Mouse (Mus musculus): ENCODE data around the gene Sorbs2. TPM values are rescaled to one million over a fixed set of nuclear protein-coding genes. Genes with fewer than 3 reads are reported as not detected.

The Sorbs2 gene
- polyA plus RNA-seq, 1 experiment from 2014 or later = 13.3 TPM

- TF ChIP-seq CTCF (IDR thresholded peaks at IDR 0.05; ENCODE audit: low read depth) (no peak), EP300 (IDR thresholded peaks at IDR 0.05; ENCODE audit: low read depth) (no peak)
- no peak overlapping the region for H3K9ac ChIP-seq (replicated peaks)
- H3K36me3 ChIP-seq (replicated peaks; ENCODE audit: insufficient read depth, low read length) = no peaks in the 10 kb centered on the region
- H3K4me3 ChIP-seq (ENCODE audit: low read depth, low read length) = no peak overlapping the region
- H3K4me1 ChIP-seq (ENCODE audit: insufficient read depth) = no peaks in the 10 kb centered on the region
- WGBS (ENCODE audit: insufficient replicate concordance) = 79% methylated on average over 7 of the region's 7 CpGs
- ATAC-seq (no peak), DNase-seq (no peak)
- H3K27me3 ChIP-seq (ENCODE audit: insufficient read depth, low read length) = no peaks in the 10 kb centered on the region
- H3K4me2 ChIP-seq (ENCODE audit: low read depth, low read length) = no peak overlapping the region
- no peak overlapping the region for H3K27ac ChIP-seq (ENCODE audit: low read depth)
- no peaks in the 10 kb centered on the region for H3K9me3 ChIP-seq (ENCODE audit: low read length)
These were observed 222.3 kb downstream of the Sorbs2 start for GRCm38 (mm10) chr8:45729850-45730382.

DNA sequence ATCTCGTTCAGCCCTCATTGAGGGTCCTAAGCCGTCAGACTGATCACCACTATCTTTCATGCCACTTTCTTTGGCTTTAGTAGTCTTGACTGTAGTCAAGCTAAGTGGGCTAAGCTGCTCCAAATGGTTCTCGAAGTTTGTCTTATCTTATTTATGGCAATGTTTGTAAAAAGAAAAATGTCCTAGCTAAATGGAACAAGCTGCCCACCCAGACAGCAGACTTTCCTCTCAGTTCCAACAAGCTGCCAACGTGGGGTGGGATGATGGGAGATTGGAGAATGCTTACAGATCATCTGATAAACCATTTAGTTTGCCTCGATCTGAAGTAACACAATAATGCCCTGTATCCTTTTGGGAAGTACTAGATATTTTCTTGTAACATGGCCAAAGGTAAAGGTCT, 223.2 kb downstream of the Sorbs2 start:
- Histone ChIP-seq H3K27ac (ENCODE audit: low read depth) (no peak overlapping the region), H3K9ac (replicated peaks) (no peak overlapping the region), H3K4me1 (ENCODE audit: insufficient read depth) (no peaks in the 10 kb centered on the region), H3K36me3 (replicated peaks; ENCODE audit: insufficient read depth, low read length) (no peaks in the 10 kb centered on the region), H3K4me3 (ENCODE audit: low read depth, low read length) (no peak overlapping the region), H3K9me3 (ENCODE audit: low read length) (no peaks in the 10 kb centered on the region), H3K4me2 (ENCODE audit: low read depth, low read length) (no peak overlapping the region), H3K27me3 (ENCODE audit: insufficient read depth, low read length) (no peaks in the 10 kb centered on the region)
- ATAC-seq = no peak
- no peak for DNase-seq
- WGBS (ENCODE audit: insufficient replicate concordance) = 65% methylated on average over 5 of the region's 5 CpGs
- TF ChIP-seq CTCF (IDR thresholded peaks at IDR 0.05; ENCODE audit: low read depth) = no peak
- no peak for TF ChIP-seq EP300 (IDR thresholded peaks at IDR 0.05; ENCODE audit: low read depth)

DNA sequence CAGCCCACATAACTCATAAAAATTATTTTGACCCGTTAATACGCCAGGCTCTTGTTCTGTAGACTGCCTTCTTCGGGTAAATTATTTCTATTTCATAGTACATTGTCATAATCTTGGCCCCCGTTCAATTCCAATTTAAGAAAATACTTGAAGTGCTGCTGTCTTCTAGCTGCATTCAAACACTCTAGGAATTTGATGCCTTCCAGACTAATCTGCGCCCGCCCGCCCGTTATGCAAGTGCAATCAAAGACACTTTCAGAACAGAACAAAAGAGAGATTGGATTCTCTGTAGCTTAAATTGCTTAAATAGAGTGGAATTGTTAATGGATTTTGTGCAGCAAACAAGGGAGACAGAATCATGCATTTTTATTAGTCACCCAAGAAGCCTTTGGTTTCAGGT, 226.5 kb downstream of the Sorbs2 start:
- H3K4me2 ChIP-seq (ENCODE audit: low read depth, low read length) = no peak overlapping the region
- 83% methylated on average over 8 of the region's 8 CpGs for WGBS (ENCODE audit: insufficient replicate concordance)

DNA sequence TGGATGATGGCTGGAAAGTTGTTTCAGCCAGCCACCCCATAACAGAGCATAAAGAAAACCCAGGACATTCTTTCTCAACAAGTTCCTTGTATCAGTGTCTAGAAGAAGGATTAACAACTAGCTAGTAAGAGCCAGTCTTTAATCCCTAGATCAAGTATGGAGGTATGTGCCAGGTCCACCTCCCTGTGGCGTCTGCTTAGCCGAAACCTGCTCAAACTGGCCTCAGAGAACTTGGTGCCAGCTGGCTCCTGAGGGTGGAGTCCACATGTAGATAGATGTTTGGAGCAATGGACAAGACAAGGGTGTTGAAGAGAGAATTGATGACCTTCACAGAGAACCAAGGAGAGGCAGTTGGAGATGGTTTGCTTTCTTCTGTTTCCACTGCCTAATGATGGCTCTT, 229.7 kb downstream of the Sorbs2 start:
- WGBS (ENCODE audit: insufficient replicate concordance) = 78% methylated on average over 2 of the region's 2 CpGs
- TF ChIP-seq CTCF (IDR thresholded peaks at IDR 0.05; ENCODE audit: low read depth) = no peak
- H3K27ac ChIP-seq (ENCODE audit: low read depth) = no peak overlapping the region
- H3K9me3 ChIP-seq (ENCODE audit: low read length) = no peaks in the 10 kb centered on the region
- no peak for ATAC-seq
- H3K4me2 ChIP-seq (ENCODE audit: low read depth, low read length) = no peak overlapping the region
- no peak overlapping the region for H3K4me3 ChIP-seq (ENCODE audit: low read depth, low read length)
- no peaks in the 10 kb centered on the region for H3K27me3 ChIP-seq (ENCODE audit: insufficient read depth, low read length)
- H3K9ac ChIP-seq (replicated peaks) = no peak overlapping the region
- DNase-seq = no peak
- no peaks in the 10 kb centered on the region for H3K36me3 ChIP-seq (replicated peaks; ENCODE audit: insufficient read depth, low read length)
- H3K4me1 ChIP-seq (ENCODE audit: insufficient read depth) = no peaks in the 10 kb centered on the region

More for the DNA sequence above, 226.5 kb downstream of the Sorbs2 start:
- H3K9ac ChIP-seq (replicated peaks) = no peak overlapping the region
- no peak overlapping the region for H3K27ac ChIP-seq (ENCODE audit: low read depth)
- H3K4me1 ChIP-seq (ENCODE audit: insufficient read depth) = no peaks in the 10 kb centered on the region
- H3K27me3 ChIP-seq (ENCODE audit: insufficient read depth, low read length) = no peaks in the 10 kb centered on the region
- ATAC-seq (no peak), DNase-seq (no peak)
- H3K36me3 ChIP-seq (replicated peaks; ENCODE audit: insufficient read depth, low read length) = no peaks in the 10 kb centered on the region
- no peaks in the 10 kb centered on the region for H3K9me3 ChIP-seq (ENCODE audit: low read length)
- TF ChIP-seq EP300 (IDR thresholded peaks at IDR 0.05; ENCODE audit: low read depth) = no peak
- TF ChIP-seq CTCF (IDR thresholded peaks at IDR 0.05; ENCODE audit: low read depth) = no peak
- H3K4me3 ChIP-seq (ENCODE audit: low read depth, low read length) = no peak overlapping the region

DNA sequence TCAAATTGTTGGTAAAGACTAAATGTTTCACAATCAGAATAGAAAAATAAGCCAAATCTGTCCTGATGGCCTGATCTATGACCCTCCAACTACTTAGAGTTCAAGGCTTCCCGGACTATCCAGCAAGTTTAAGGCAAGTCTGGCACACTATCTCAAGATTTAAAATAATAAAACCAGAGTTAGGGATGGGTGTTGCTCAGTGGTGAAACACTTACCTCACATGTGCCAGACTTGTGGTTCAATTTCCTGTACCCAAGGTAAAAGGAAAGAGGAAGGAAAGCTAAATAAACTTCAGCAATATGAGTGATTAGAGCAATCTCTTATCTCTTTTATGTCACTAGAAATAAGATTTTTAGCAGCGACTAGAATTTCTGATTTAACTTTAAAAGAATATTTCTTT, 235.7 kb downstream of the Sorbs2 start:
- Histone ChIP-seq H3K27me3 (ENCODE audit: insufficient read depth, low read length) (no peaks in the 10 kb centered on the region), H3K36me3 (replicated peaks; ENCODE audit: insufficient read depth, low read length) (no peaks in the 10 kb centered on the region), H3K27ac (ENCODE audit: low read depth) (no peak overlapping the region), H3K4me1 (ENCODE audit: insufficient read depth) (no peaks in the 10 kb centered on the region), H3K4me3 (ENCODE audit: low read depth, low read length) (no peak overlapping the region), H3K9me3 (ENCODE audit: low read length) (no peaks in the 10 kb centered on the region), H3K9ac (replicated peaks) (no peak overlapping the region), H3K4me2 (ENCODE audit: low read depth, low read length) (no peak overlapping the region)
- ATAC-seq (no peak), DNase-seq (no peak)
- TF ChIP-seq EP300 (IDR thresholded peaks at IDR 0.05; ENCODE audit: low read depth) = no peak
- no peak for TF ChIP-seq CTCF (IDR thresholded peaks at IDR 0.05; ENCODE audit: low read depth)
- WGBS (ENCODE audit: insufficient replicate concordance) = 68% methylated on average over 2 of the region's 2 CpGs

- H3K36me3 ChIP-seq (replicated peaks; ENCODE audit: insufficient read depth, low read length) = no peaks in the 10 kb centered on the region
- DNase-seq = no peak
- no peak overlapping the region for H3K27ac ChIP-seq (ENCODE audit: low read depth)
- H3K4me2 ChIP-seq (ENCODE audit: low read depth, low read length) = no peak overlapping the region
- no peaks in the 10 kb centered on the region for H3K4me1 ChIP-seq (ENCODE audit: insufficient read depth)
- no peaks in the 10 kb centered on the region for H3K27me3 ChIP-seq (ENCODE audit: insufficient read depth, low read length)
- H3K9ac ChIP-seq (replicated peaks) = no peak overlapping the region
- ATAC-seq = no peak
- no peak for TF ChIP-seq EP300 (IDR thresholded peaks at IDR 0.05; ENCODE audit: low read depth)
- TF ChIP-seq CTCF (IDR thresholded peaks at IDR 0.05; ENCODE audit: low read depth) = no peak
- H3K9me3 ChIP-seq (ENCODE audit: low read length) = no peaks in the 10 kb centered on the region
- no peak overlapping the region for H3K4me3 ChIP-seq (ENCODE audit: low read depth, low read length)
These were observed 236.2 kb downstream of the Sorbs2 start for GRCm38 (mm10) chr8:45743739-45744138.

Measured in liver, postnatal 0 days (tissue).